Mouse (Mus musculus): ENCODE measurements at regions not wholly inside any gene's neighbourhood (a gene's known extent, or its start where the extent isn't known, plus 50 kb on each side); places are given as distances from the start of the nearest gene placed in this dataset.

DNA sequence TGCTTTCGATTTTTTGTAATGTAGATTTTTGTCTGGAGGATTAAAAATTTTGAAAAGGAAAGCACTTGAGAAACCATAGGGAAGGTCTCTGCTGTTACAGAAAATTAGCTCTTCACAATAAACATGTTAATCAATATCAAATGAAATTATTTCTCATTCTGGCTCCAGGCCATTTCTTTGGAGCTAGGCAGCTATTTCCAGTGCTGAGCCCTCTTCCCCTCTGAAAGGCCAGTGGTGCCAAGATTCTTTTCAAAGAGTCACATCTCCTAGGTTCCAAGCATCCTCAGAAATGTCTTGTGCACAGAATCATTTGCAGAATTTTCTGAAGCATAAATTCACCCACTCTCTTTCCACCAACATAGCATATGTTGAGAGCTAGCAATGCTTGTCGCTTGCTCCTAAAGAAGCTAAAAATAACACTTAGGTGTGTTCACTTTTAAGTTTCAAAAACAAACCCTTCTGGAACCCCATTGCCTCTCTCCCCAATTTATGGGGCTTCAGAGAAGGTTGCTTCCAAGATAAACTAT lies 357.2 kb downstream of the Sec23a start:
- H3K27me3 ChIP-seq (replicated peaks; ENCODE audit: control insufficient read depth, insufficient read depth, low read length): no peaks in the 10 kb centered on the region
- WGBS: 90% methylated on average over 2 of the region's 2 CpGs

DNA sequence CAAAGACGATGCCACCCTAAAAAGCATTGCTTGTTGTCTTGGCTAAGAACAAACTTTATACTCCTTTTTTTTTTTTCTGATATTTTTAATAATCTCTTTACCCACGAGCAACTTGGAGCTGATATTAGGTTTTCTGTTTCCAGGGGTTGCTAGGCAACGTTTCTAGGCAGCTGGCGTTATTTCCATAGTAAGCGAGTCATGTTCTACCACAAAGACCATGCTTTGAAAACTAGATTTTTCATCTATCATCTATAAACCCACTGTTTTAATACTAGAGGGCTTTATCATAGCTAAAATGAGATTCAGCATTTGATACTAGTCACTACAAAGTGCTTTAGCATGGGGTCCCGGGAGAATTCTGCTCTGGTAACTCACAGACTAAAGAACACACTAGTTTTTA lies 358.1 kb downstream of the Sec23a start:
- DNase-seq: no peak
- Histone ChIP-seq H3K4me3 (ENCODE audit: insufficient read depth, low read depth, low read length) (no peak overlapping the region), H3K27me3 (replicated peaks; ENCODE audit: control insufficient read depth, insufficient read depth, low read length) (no peaks in the 10 kb centered on the region), H3K4me1 (ENCODE audit: control insufficient read depth, insufficient read depth, low read length) (no peaks in the 10 kb centered on the region), H3K27ac (ENCODE audit: insufficient read depth, low read depth, low read length) (no peak overlapping the region), H3K36me3 (ENCODE audit: control insufficient read depth, insufficient read depth, low read length) (no peaks in the 10 kb centered on the region)
- no peak for TF ChIP-seq POLR2A (IDR thresholded peaks at IDR 0.05; ENCODE audit: low read depth, low read length)
- no peak for TF ChIP-seq CTCF (conservative IDR thresholded peaks at IDR 0.05; ENCODE audit: insufficient read depth, insufficient read length, low read depth, low read length)
- 74% methylated on average over 6 of the region's 6 CpGs for WGBS

More for the DNA sequence above, 357.2 kb downstream of the Sec23a start:
- no peak overlapping the region for H3K4me3 ChIP-seq (ENCODE audit: insufficient read depth, low read depth, low read length)
- H3K36me3 ChIP-seq (ENCODE audit: control insufficient read depth, insufficient read depth, low read length): no peaks in the 10 kb centered on the region
- TF ChIP-seq CTCF (conservative IDR thresholded peaks at IDR 0.05; ENCODE audit: insufficient read depth, insufficient read length, low read depth, low read length) (no peak), POLR2A (IDR thresholded peaks at IDR 0.05; ENCODE audit: low read depth, low read length) (no peak)
- DNase-seq: no peak
- no peaks in the 10 kb centered on the region for H3K4me1 ChIP-seq (ENCODE audit: control insufficient read depth, insufficient read depth, low read length)
- no peak overlapping the region for H3K27ac ChIP-seq (ENCODE audit: insufficient read depth, low read depth, low read length)

DNA sequence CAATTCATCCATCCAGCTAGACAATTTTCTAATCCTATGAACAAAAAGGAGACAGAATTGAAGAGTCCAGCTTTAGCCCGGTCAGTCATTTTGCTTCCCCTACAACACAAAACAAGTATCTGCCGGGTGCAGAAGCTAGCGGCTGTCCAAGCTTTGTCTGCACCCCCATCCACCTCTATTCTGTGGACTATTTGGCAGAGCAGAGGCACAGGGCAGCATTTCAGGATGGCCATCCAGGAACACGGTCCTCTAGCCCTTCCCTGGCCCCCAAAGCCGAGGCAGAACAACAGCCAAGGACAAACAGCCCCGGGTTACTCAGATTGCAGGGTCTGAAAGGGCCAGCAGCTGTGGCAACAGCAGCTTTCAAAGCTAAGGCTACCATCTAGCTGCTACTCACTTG lies 358.6 kb downstream of the Sec23a start:
- DNase-seq: no peak
- H3K4me1 ChIP-seq (ENCODE audit: control insufficient read depth, insufficient read depth, low read length): no peaks in the 10 kb centered on the region
- no peaks in the 10 kb centered on the region for H3K27me3 ChIP-seq (replicated peaks; ENCODE audit: control insufficient read depth, insufficient read depth, low read length)
- no peaks in the 10 kb centered on the region for H3K36me3 ChIP-seq (ENCODE audit: control insufficient read depth, insufficient read depth, low read length)
- no peak overlapping the region for H3K4me3 ChIP-seq (ENCODE audit: insufficient read depth, low read depth, low read length)
- no peak overlapping the region for H3K27ac ChIP-seq (ENCODE audit: insufficient read depth, low read depth, low read length)
- TF ChIP-seq CTCF (conservative IDR thresholded peaks at IDR 0.05; ENCODE audit: insufficient read depth, insufficient read length, low read depth, low read length): no peak
- TF ChIP-seq POLR2A (IDR thresholded peaks at IDR 0.05; ENCODE audit: low read depth, low read length): no peak
- 63% methylated on average over 6 of the region's 6 CpGs for WGBS

DNA sequence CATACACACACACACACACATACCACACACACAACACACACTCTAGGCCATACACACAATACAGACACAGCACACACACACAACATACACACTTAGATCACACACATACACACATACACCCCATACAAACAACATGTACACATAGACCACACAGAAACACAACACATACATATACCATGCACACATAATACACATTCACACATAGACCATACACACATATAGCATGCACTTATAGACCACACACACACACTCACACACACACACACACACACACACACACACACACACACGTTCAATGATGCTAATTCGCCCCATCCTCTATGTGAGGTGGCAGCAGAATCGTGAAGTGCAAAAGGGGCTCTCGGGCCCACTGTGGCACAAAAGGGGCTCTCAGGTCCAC lies 359.1 kb downstream of the Sec23a start:
- DNase-seq: no peak
- Histone ChIP-seq H3K4me3 (ENCODE audit: insufficient read depth, low read depth, low read length) (no peak overlapping the region), H3K36me3 (ENCODE audit: control insufficient read depth, insufficient read depth, low read length) (no peaks in the 10 kb centered on the region), H3K4me1 (ENCODE audit: control insufficient read depth, insufficient read depth, low read length) (no peaks in the 10 kb centered on the region), H3K27ac (ENCODE audit: insufficient read depth, low read depth, low read length) (no peak overlapping the region), H3K27me3 (replicated peaks; ENCODE audit: control insufficient read depth, insufficient read depth, low read length) (no peaks in the 10 kb centered on the region)
- WGBS: 91% methylated on average over 4 of the region's 4 CpGs
- TF ChIP-seq POLR2A (IDR thresholded peaks at IDR 0.05; ENCODE audit: low read depth, low read length): no peak
- TF ChIP-seq CTCF (conservative IDR thresholded peaks at IDR 0.05; ENCODE audit: insufficient read depth, insufficient read length, low read depth, low read length): no peak

DNA sequence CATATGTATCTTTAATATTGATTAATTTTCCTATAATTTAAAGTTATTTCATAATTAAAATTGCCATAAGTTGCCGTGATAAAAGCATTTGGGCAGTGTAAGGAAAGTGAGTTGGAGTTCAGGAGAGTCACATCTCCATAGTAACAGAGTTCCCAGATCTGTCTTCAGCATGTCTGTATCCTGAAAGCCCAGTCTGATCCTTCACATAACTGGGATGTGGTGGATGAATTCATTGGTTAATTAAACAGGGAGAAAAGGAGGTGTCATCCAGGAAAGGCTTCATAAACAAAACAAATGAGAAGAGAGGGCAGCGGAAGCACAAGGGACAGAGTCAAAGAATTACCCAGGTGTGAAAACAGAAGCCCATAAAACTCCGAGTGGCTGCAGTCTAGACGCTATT lies 363.5 kb downstream of the Sec23a start:
- Histone ChIP-seq H3K27me3 (replicated peaks; ENCODE audit: control insufficient read depth, insufficient read depth, low read length) (no peaks in the 10 kb centered on the region), H3K27ac (ENCODE audit: insufficient read depth, low read depth, low read length) (no peak overlapping the region), H3K36me3 (ENCODE audit: control insufficient read depth, insufficient read depth, low read length) (no peaks in the 10 kb centered on the region), H3K4me1 (ENCODE audit: control insufficient read depth, insufficient read depth, low read length) (no peaks in the 10 kb centered on the region), H3K4me3 (ENCODE audit: insufficient read depth, low read depth, low read length) (no peak overlapping the region)
- no peak for DNase-seq
- WGBS: 17% methylated on average over 4 of the region's 4 CpGs
- TF ChIP-seq CTCF (conservative IDR thresholded peaks at IDR 0.05; ENCODE audit: insufficient read depth, insufficient read length, low read depth, low read length) (no peak), POLR2A (IDR thresholded peaks at IDR 0.05; ENCODE audit: low read depth, low read length) (no peak)

DNA sequence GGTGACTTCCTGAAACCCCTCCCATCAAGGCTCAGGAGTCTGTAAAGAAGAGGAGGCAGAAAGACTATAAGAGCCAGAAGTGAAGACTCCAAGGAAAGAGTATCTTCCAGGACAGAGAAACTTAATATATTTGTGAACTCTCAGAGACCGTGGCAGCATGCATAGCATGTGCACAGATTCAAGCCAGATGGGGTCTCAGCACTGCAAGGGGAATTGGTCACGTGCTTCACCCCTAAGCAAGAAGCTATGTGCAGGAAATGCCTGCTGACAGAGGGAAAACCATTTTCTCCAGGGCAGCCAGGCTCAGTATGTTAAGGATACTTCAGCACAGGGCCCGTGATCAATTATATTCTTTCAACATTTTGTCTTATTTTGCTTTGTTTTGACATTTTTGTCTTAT lies 368.0 kb downstream of the Sec23a start:
- Histone ChIP-seq H3K36me3 (ENCODE audit: control insufficient read depth, insufficient read depth, low read length) (no peaks in the 10 kb centered on the region), H3K4me1 (ENCODE audit: control insufficient read depth, insufficient read depth, low read length) (no peaks in the 10 kb centered on the region), H3K27me3 (replicated peaks; ENCODE audit: control insufficient read depth, insufficient read depth, low read length) (no peaks in the 10 kb centered on the region), H3K4me3 (ENCODE audit: insufficient read depth, low read depth, low read length) (no peak overlapping the region), H3K27ac (ENCODE audit: insufficient read depth, low read depth, low read length) (no peak overlapping the region)
- no peak for TF ChIP-seq POLR2A (IDR thresholded peaks at IDR 0.05; ENCODE audit: low read depth, low read length)
- TF ChIP-seq CTCF (conservative IDR thresholded peaks at IDR 0.05; ENCODE audit: insufficient read depth, insufficient read length, low read depth, low read length): no peak
- no peak for DNase-seq
- WGBS: 46% methylated on average over 3 of the region's 3 CpGs

DNA sequence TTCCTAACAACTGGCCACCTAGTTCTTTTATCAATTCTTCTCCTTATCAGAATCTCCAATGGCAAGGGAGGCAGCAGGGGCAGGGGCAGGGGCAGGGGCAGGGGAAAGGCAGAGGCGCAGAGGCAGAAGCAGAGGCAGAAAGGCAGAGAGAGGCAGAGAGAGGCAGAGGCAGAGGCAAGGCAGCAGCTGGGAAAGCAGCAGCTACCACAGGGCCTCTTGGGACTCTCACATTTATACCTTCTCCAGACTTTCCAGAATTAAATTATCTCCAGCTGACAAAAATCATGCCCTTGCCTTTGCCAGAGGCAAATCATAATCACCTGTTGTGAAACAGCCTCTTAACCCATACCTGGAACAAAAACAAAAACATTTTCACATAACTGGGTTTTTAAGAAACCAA lies 370.4 kb upstream of the Clec14a start:
- 68% methylated on average over 1 of the region's 1 CpGs for WGBS
- no peak overlapping the region for H3K4me3 ChIP-seq (ENCODE audit: insufficient read depth, low read depth, low read length)
- TF ChIP-seq POLR2A (IDR thresholded peaks at IDR 0.05; ENCODE audit: low read depth, low read length): no peak
- no peak for TF ChIP-seq CTCF (conservative IDR thresholded peaks at IDR 0.05; ENCODE audit: insufficient read depth, insufficient read length, low read depth, low read length)
- no peaks in the 10 kb centered on the region for H3K36me3 ChIP-seq (ENCODE audit: control insufficient read depth, insufficient read depth, low read length)
- H3K27ac ChIP-seq (ENCODE audit: insufficient read depth, low read depth, low read length): no peak overlapping the region
- DNase-seq: no peak
- H3K27me3 ChIP-seq (replicated peaks; ENCODE audit: control insufficient read depth, insufficient read depth, low read length): no peaks in the 10 kb centered on the region
- no peaks in the 10 kb centered on the region for H3K4me1 ChIP-seq (ENCODE audit: control insufficient read depth, insufficient read depth, low read length)
